Mouse (Mus musculus) midbrain, embryonic 14.5 days (tissue): Measurements from ENCODE around the gene Arhgef40. TPM values are rescaled to one million over a fixed set of nuclear protein-coding genes. Genes with fewer than 3 reads are reported as not detected.
"Not testable (repeated sequence)": the region's sequence is repeated elsewhere in the genome, so short reads cannot be mapped to it uniquely, and the experiment has no call there.

Experiments used
- ATAC-seq: fragments of 200-750 bp; cut with Nextera tagmentation; 2 replicates; pipeline ENCODE4 v1.8.0; 2017; ENCODE audit warnings: moderate number of reproducible peaks, moderate library complexity; ENCODE audit not compliant: low FRiP score, low TSS enrichment
- DNase-seq: peaks from one replicate; pipeline ENCODE4 v3.0.0-alpha.2; 2015
- H3K27ac ChIP-seq: fragments of 300-500 bp; sonication (generic); replicated peaks from 2 replicates; pipeline ENCODE4 v1.5.1; 2014; ENCODE audit warnings: mild to moderate bottlenecking, low read depth, low read length, moderate library complexity
- H3K27me3 ChIP-seq: fragments of 300-500 bp; sonication (generic); 2 replicates; pipeline ENCODE4 v1.6.1; 2014; ENCODE audit warnings: low read length, control low read depth, mixed read lengths; ENCODE audit not compliant: control insufficient read depth, insufficient read depth
- H3K36me3 ChIP-seq: fragments of 300-500 bp; sonication (generic); 2 replicates; pipeline ENCODE4 v1.6.1; 2014; ENCODE audit warnings: low read length, control low read depth; ENCODE audit not compliant: control insufficient read depth, insufficient read depth
- H3K4me1 ChIP-seq: fragments of 300-500 bp; sonication (generic); 2 replicates; pipeline ENCODE4 v1.6.1; 2014; ENCODE audit warnings: mild to moderate bottlenecking, antibody characterized with exemption, low read length, control low read depth; ENCODE audit not compliant: control insufficient read depth, insufficient read depth
- H3K4me2 ChIP-seq: fragments of 300-500 bp; sonication (generic); 2 replicates; pipeline ENCODE4 v1.6.1; 2014; ENCODE audit warnings: mild to moderate bottlenecking, low read length, moderate library complexity
- H3K4me3 ChIP-seq: fragments of 300-500 bp; sonication (generic); replicated peaks from 2 replicates; pipeline ENCODE4 v1.5.1; 2014; ENCODE audit warnings: low read depth, low read length
- H3K9ac ChIP-seq: fragments of 300-500 bp; sonication (generic); replicated peaks from 2 replicates; pipeline ENCODE4 v1.6.1; 2014; ENCODE audit warnings: mild to moderate bottlenecking, low read length, moderate library complexity
- H3K9me3 ChIP-seq: fragments of 300-500 bp; sonication (generic); 2 replicates; pipeline ENCODE4 v1.6.1; 2016; ENCODE audit warnings: low read length, control low read depth, mixed read lengths; ENCODE audit not compliant: control insufficient read depth
- WGBS: fragments of 180-500 bp; shearing (Covaris S2); extraction: QIAGEN DNeasy Blood & Tissue Kit; methylation state at CpG from one replicate; pipeline ENCODE4 v1.1.7; 2014; 5-methylcytosine and 5-hydroxymethylcytosine counted together
- polyA plus RNA-seq: library from polyadenylated mRNA; unstranded; fragments of >200 nt; fragmentation: Nextera tagmentation; extraction: Ambion mirVana; gene quantifications from 2 replicates; pipeline ENCODE4 v1.2.1, GENCODE M21; 2014

Gene Arhgef40
- polyA plus RNA-seq, 1 experiment from 2014 or later, result 72.8 TPM

GRCm38 (mm10) chr14:52022709-52023459 lies 38.4 kb downstream of the Arhgef40 start:
- Histone ChIP-seq H3K9me3 (no peaks in the 10 kb centered on the region), H3K27ac (peak overlapping the region; percentile 74), H3K4me3 (peak overlapping the region; percentile 14; the same call in 1 of the 2 replicates), H3K9ac (peak overlapping the region; percentile 37), H3K4me2 (peak overlapping the region; percentile 46), H3K36me3 (no peaks in the 10 kb centered on the region), H3K4me1 (peaks cover 16% of the 10 kb centered on the region), H3K27me3 (no peaks in the 10 kb centered on the region)
- ATAC-seq, result 0 out of 2 replicates have a peak, but pooled peaks have one; percentile 10
- WGBS, result 2% methylated on average over 23 of the region's 23 CpGs
- peak; percentile 92 for DNase-seq

- H3K36me3 ChIP-seq, result no peaks in the 10 kb centered on the region
- H3K4me1 ChIP-seq, result peaks cover 8% of the 10 kb centered on the region
- no peak overlapping the region for H3K4me2 ChIP-seq
- DNase-seq (no peak), ATAC-seq (no peak)
- 95% methylated on average over 2 of the region's 2 CpGs for WGBS
- H3K9me3 ChIP-seq, result no peaks in the 10 kb centered on the region
- no peak overlapping the region for H3K9ac ChIP-seq
- no peak overlapping the region for H3K27ac ChIP-seq
- H3K27me3 ChIP-seq, result no peaks in the 10 kb centered on the region
- no peak overlapping the region for H3K4me3 ChIP-seq
These were observed 39.6 kb downstream of the Arhgef40 start for GRCm38 (mm10) chr14:52024133-52024532.

GRCm38 (mm10) chr14:52026342-52026741 lies 41.8 kb downstream of the Arhgef40 start:
- WGBS, result 94% methylated on average over 4 of the region's 4 CpGs
- DNase-seq (no peak), ATAC-seq (no peak)
- Histone ChIP-seq H3K27me3 (no peaks in the 10 kb centered on the region), H3K27ac (no peak overlapping the region), H3K36me3 (no peaks in the 10 kb centered on the region), H3K4me1 (peaks cover 3% of the 10 kb centered on the region; the same call in 1 of the 2 replicates), H3K4me2 (no peak overlapping the region), H3K9ac (no peak overlapping the region), H3K4me3 (no peak overlapping the region), H3K9me3 (no peaks in the 10 kb centered on the region)

GRCm38 (mm10) chr14:52035926-52036325 lies 51.4 kb downstream of the Arhgef40 start:
- Histone ChIP-seq H3K36me3 (no peaks in the 10 kb centered on the region), H3K4me1 (no peaks in the 10 kb centered on the region), H3K4me3 (no peak overlapping the region), H3K27me3 (no peaks in the 10 kb centered on the region), H3K4me2 (no peak overlapping the region), H3K9me3 (no peaks in the 10 kb centered on the region), H3K9ac (no peak overlapping the region), H3K27ac (no peak overlapping the region)
- no peak for ATAC-seq
- 90% methylated on average over 6 of the region's 6 CpGs for WGBS
- no peak for DNase-seq

- no peak for ATAC-seq
- Histone ChIP-seq H3K27ac (no peak overlapping the region), H3K9me3 (no peaks in the 10 kb centered on the region), H3K9ac (no peak overlapping the region), H3K4me2 (no peak overlapping the region), H3K4me1 (no peaks in the 10 kb centered on the region), H3K36me3 (no peaks in the 10 kb centered on the region), H3K27me3 (no peaks in the 10 kb centered on the region), H3K4me3 (no peak overlapping the region)
- WGBS, result 92% methylated on average over 5 of the region's 5 CpGs
- no peak for DNase-seq
These were observed 54.8 kb downstream of the Arhgef40 start for GRCm38 (mm10) chr14:52039332-52039731.

GRCm38 (mm10) chr14:52042359-52042758 lies 57.8 kb downstream of the Arhgef40 start, which contains the start of gene Olfr221:
TSS of gene Olfr221 (minus strand) at chr14:52042459.
- H3K36me3 ChIP-seq, DNase-seq, H3K4me3 ChIP-seq, H3K9ac ChIP-seq, H3K27me3 ChIP-seq, H3K27ac ChIP-seq, H3K9me3 ChIP-seq, H3K4me2 ChIP-seq, H3K4me1 ChIP-seq, ATAC-seq: not testable (repeated sequence)
- WGBS, result 61% methylated on average over 3 of the region's 3 CpGs

GRCm38 (mm10) chr14:52043446-52043845 lies 58.9 kb downstream of the Arhgef40 start:
- Histone ChIP-seq H3K36me3 (no peaks in the 10 kb centered on the region), H3K9me3 (no peaks in the 10 kb centered on the region), H3K27me3 (no peaks in the 10 kb centered on the region), H3K4me3 (no peak overlapping the region), H3K27ac (no peak overlapping the region), H3K9ac (no peak overlapping the region), H3K4me2 (no peak overlapping the region), H3K4me1 (no peaks in the 10 kb centered on the region; the same call in 1 of the 2 replicates)
- WGBS, result 71% methylated on average over 6 of the region's 6 CpGs
- ATAC-seq, result no peak
- no peak for DNase-seq

- peak; percentile 73 for DNase-seq
- no peak overlapping the region for H3K27ac ChIP-seq
- no peaks in the 10 kb centered on the region; the same call in 1 of the 2 replicates for H3K4me1 ChIP-seq
- peak; percentile 43; the same call in 1 of the 2 replicates for ATAC-seq
- no peaks in the 10 kb centered on the region for H3K27me3 ChIP-seq
- 8% methylated on average over 8 of the region's 8 CpGs for WGBS
- H3K9me3 ChIP-seq, result no peaks in the 10 kb centered on the region
- no peaks in the 10 kb centered on the region for H3K36me3 ChIP-seq
- H3K9ac ChIP-seq, result no peak overlapping the region
- H3K4me2 ChIP-seq, result no peak overlapping the region
- H3K4me3 ChIP-seq, result no peak overlapping the region
These were observed 60.6 kb downstream of the Arhgef40 start for GRCm38 (mm10) chr14:52044901-52045678.
